Mouse (Mus musculus): ENCODE measurements around the gene Dhdds. TPM values are rescaled to one million over a fixed set of nuclear protein-coding genes. Genes with fewer than 3 reads are reported as not detected.
A peak's percentile ranks its signal among the peaks of the same experiment; 100 is the strongest.

Gene Dhdds
- polyA plus RNA-seq, 1 experiment from 2014 or later, result 30.9 TPM

DNA sequence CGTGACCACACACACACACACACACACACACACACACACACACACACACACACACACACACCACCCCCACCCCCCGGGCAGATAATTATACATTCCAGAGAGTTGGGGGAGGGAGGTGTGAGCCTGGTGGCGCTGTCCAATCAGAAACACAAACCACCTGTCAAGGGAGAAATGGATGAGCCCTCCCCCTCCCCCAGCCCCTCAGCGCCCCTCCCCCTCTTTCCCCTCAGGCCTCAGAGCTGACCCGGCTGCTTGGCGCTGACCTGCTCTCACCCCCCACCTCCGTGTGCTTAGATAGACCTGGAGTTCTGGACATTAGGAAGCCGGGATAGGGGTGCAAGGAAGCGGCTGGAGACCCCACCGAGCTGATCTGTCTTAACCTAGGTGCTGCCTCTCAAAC lies 18.5 kb upstream of the Dhdds start:
- peaks cover 8% of the 10 kb centered on the region; the same call in 1 of the 2 replicates for H3K4me1 ChIP-seq (replicated peaks; ENCODE audit: control insufficient read depth, insufficient read depth, low read length)
- peak overlapping the region; percentile 56 for H3K4me2 ChIP-seq
- H3K9me3 ChIP-seq (ENCODE audit: control insufficient read depth, low read length), result no peaks in the 10 kb centered on the region
- H3K36me3 ChIP-seq (ENCODE audit: control insufficient read depth, insufficient read depth, low read length), result no peaks in the 10 kb centered on the region
- ATAC-seq (replicated peaks; ENCODE audit: low FRiP score) (peak; percentile 40; the same call in 1 of the 2 replicates), DNase-seq (ENCODE audit: low spot score) (peak; percentile 54)
- H3K4me3 ChIP-seq (ENCODE audit: low read depth, low read length), result peak overlapping the region; percentile 27; the same call in 1 of the 2 replicates
- peak overlapping the region; percentile 37; the same call in 1 of the 2 replicates for H3K9ac ChIP-seq (ENCODE audit: low read depth, low read length)
- 3% methylated on average over 9 of the region's 10 CpGs for WGBS
- peaks cover 41% of the 10 kb centered on the region for H3K27me3 ChIP-seq (replicated peaks; ENCODE audit: control insufficient read depth, insufficient read depth, low read length)
- H3K27ac ChIP-seq (ENCODE audit: low read depth, low read length), result peak overlapping the region; percentile 75

DNA sequence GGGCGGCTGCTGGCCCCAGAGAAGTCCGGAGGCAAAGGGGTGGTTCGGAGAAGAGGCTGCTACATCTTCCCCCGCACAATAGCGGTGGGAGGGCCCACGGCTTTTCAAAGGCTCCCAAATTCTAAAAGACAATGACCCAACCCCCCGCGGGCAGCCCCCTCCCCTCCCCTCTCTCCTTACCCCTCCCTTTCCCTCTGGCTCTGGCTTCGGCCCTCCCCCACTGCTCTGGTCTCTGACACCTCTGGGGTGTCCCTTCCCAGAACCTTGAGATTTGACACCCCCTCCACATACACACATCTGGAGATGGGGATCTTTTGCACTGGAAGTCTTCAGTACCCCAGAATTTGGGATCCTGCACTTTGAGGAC lies 18.0 kb upstream of the Dhdds start, which contains the start of gene Lin28a:
Lin28a (minus strand) TSS at position 63 of the 367 bp plus-strand sequence.
- Histone ChIP-seq H3K9me3 (ENCODE audit: control insufficient read depth, low read length) (no peaks in the 10 kb centered on the region), H3K4me3 (ENCODE audit: low read depth, low read length) (peak within 1 kb of the TSS; percentile 51), H3K4me1 (replicated peaks; ENCODE audit: control insufficient read depth, insufficient read depth, low read length) (peaks cover 8% of the 10 kb centered on the region; the same call in 1 of the 2 replicates), H3K9ac (ENCODE audit: low read depth, low read length) (peak within 1 kb of the TSS; percentile 56), H3K27ac (ENCODE audit: low read depth, low read length) (peak within 1 kb of the TSS; percentile 75), H3K27me3 (replicated peaks; ENCODE audit: control insufficient read depth, insufficient read depth, low read length) (peaks cover 41% of the 10 kb centered on the region), H3K36me3 (ENCODE audit: control insufficient read depth, insufficient read depth, low read length) (no peaks in the 10 kb centered on the region), H3K4me2 (peak within 1 kb of the TSS; percentile 64)
- DNase-seq (ENCODE audit: low spot score) (no peak), ATAC-seq (replicated peaks; ENCODE audit: low FRiP score) (0 out of 2 replicates have a peak, but pooled peaks have one; percentile 11)
- WGBS, result 0% methylated on average over 9 of the region's 9 CpGs

DNA sequence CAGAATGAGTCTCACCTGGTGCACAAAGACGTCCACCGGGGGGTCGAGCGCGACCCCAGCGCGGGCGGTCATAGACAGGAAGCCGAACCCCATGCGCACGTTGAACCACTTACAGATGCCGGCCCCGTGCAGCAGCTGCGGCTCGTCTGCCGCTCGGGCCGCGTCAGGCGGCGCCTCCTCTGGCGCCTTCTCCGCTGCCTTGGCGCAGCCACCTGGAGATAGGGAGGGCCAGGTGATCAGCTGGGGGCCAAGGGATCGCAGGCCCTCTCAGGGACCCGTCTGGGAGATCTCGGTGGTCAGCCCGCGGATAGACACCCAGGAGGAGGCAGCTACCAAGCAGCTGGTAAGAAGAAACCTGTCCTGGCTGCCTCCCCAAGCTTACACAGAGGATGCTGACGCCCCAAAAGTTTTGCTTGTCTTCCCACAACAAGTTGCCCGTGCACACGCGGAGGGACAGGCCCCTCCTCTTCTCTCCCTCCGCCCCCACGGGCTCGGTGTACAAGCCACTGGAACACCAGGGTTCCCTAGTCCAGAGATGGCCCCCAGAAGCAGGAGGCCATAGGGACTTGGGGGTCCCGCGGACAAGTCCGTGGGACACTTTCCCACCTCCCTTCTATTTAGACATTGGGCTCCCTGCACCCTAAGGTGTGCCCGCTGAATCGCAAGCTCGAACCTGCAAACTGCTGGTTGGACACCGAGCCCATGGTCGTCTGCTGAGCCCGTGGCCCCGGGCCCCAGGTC lies 17.5 kb upstream of the Dhdds start:
- peak overlapping the region; percentile 56 for H3K9ac ChIP-seq (ENCODE audit: low read depth, low read length)
- DNase-seq (ENCODE audit: low spot score), result peak; percentile 57

DNA sequence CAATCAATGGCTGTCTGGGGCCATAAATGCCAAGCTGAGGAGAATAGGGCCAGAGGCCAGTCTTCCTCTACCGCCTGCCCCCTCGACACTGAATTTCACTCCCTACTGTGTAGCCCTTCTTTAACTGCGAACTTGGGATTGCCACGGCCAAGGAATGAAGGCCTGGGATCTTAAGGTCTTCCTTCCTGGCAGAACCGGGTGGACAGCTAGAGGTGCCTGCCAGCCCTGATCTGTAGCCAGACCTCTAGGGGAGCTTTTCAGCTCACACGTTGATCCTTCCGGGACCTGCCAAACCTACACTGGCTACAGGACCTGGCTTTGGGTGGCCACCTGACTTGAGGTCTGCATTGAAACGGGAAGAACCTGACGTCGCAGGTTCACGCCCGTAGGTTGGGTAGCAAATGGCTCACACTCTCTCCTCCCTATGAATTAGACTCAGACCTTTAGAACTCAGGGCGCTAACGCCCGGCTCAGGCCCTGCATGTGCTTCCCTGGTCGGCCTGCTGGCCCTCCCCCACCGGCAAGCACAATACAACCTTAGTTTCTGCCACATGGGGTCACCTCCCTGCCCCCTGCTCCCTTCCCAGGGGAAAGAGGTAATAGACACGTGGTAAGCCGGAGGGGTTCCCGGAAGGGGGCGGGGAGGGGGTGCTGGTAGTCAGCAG lies 16.6 kb upstream of the Dhdds start:
- Histone ChIP-seq H3K4me1 (replicated peaks; ENCODE audit: control insufficient read depth, insufficient read depth, low read length) (peaks cover 12% of the 10 kb centered on the region; the same call in 1 of the 2 replicates), H3K9ac (ENCODE audit: low read depth, low read length) (peak overlapping the region; percentile 10; the same call in 1 of the 2 replicates), H3K27ac (ENCODE audit: low read depth, low read length) (peak overlapping the region; percentile 73), H3K4me2 (peak overlapping the region; percentile 64), H3K9me3 (ENCODE audit: control insufficient read depth, low read length) (no peaks in the 10 kb centered on the region), H3K36me3 (ENCODE audit: control insufficient read depth, insufficient read depth, low read length) (no peaks in the 10 kb centered on the region), H3K4me3 (ENCODE audit: low read depth, low read length) (peak overlapping the region; percentile 51), H3K27me3 (replicated peaks; ENCODE audit: control insufficient read depth, insufficient read depth, low read length) (peaks cover 41% of the 10 kb centered on the region)
- 4% methylated on average over 21 of the region's 21 CpGs for WGBS
- peak; percentile 41 for DNase-seq (ENCODE audit: low spot score)
- ATAC-seq (replicated peaks; ENCODE audit: low FRiP score), result no peak

More for the DNA sequence above, 17.5 kb upstream of the Dhdds start:
- Histone ChIP-seq H3K4me2 (peak overlapping the region; percentile 64), H3K4me3 (ENCODE audit: low read depth, low read length) (peak overlapping the region; percentile 51), H3K27ac (ENCODE audit: low read depth, low read length) (peak overlapping the region; percentile 73), H3K36me3 (ENCODE audit: control insufficient read depth, insufficient read depth, low read length) (no peaks in the 10 kb centered on the region), H3K9me3 (ENCODE audit: control insufficient read depth, low read length) (no peaks in the 10 kb centered on the region), H3K27me3 (replicated peaks; ENCODE audit: control insufficient read depth, insufficient read depth, low read length) (peaks cover 41% of the 10 kb centered on the region), H3K4me1 (replicated peaks; ENCODE audit: control insufficient read depth, insufficient read depth, low read length) (peaks cover 8% of the 10 kb centered on the region; the same call in 1 of the 2 replicates)
- no peak for ATAC-seq (replicated peaks; ENCODE audit: low FRiP score)
- under 1% methylated on average over 46 of the region's 46 CpGs for WGBS

DNA sequence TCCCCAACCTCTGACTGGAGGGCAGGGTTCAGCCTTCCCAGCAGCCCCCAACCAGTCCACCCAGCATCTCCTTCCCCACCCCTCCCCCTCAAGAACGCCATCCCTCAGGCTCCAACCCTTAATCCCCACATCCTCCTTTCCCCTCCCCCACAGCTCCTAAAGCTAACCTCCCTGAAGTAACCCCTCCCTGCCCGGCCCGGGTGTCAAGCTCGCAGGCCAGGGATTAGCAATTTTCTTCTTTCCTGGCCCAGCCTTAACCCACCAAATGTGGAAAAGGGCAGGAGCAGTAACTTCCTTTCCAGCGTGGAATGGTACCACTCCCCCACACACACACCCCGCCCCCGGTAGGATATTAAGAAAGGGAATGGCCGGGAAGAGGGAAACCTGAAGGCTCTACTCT lies 16.0 kb upstream of the Dhdds start:
- peak overlapping the region; percentile 64 for H3K4me2 ChIP-seq
- DNase-seq (ENCODE audit: low spot score) (peak; percentile 50), ATAC-seq (replicated peaks; ENCODE audit: low FRiP score) (no peak)
- peaks cover 18% of the 10 kb centered on the region for H3K4me1 ChIP-seq (replicated peaks; ENCODE audit: control insufficient read depth, insufficient read depth, low read length)
- peaks cover 41% of the 10 kb centered on the region for H3K27me3 ChIP-seq (replicated peaks; ENCODE audit: control insufficient read depth, insufficient read depth, low read length)
- peak overlapping the region; percentile 73 for H3K27ac ChIP-seq (ENCODE audit: low read depth, low read length)
- H3K4me3 ChIP-seq (ENCODE audit: low read depth, low read length), result peak overlapping the region; percentile 51
- no peaks in the 10 kb centered on the region for H3K9me3 ChIP-seq (ENCODE audit: control insufficient read depth, low read length)
- H3K9ac ChIP-seq (ENCODE audit: low read depth, low read length), result peak overlapping the region; percentile 10; the same call in 1 of the 2 replicates
- H3K36me3 ChIP-seq (ENCODE audit: control insufficient read depth, insufficient read depth, low read length), result no peaks in the 10 kb centered on the region
- WGBS, result 3% methylated on average over 8 of the region's 8 CpGs

DNA sequence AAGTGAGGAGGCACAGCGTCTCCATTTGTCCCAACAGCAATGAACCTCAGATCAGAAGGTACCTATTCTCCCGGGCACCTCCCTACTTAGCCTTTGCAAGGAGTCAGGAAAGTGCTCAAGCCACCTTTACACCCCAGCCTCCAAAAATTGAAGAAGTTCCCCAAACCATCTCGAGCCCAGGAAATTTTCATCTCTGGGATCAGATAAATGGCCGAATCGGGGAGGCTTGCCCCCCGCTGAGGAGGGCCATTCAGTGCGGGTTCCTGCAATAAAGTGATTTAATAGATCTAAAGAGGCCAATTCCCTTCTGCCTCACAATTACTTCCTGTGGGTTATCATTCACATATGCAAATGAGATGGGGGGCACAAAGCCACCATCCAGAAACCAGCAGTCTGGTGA lies 15.5 kb upstream of the Dhdds start:
- H3K9ac ChIP-seq (ENCODE audit: low read depth, low read length), result no peak overlapping the region
- peaks cover 23% of the 10 kb centered on the region for H3K4me1 ChIP-seq (replicated peaks; ENCODE audit: control insufficient read depth, insufficient read depth, low read length)
- DNase-seq (ENCODE audit: low spot score), result no peak
- H3K4me2 ChIP-seq, result peak overlapping the region; percentile 64
- no peak overlapping the region for H3K27ac ChIP-seq (ENCODE audit: low read depth, low read length)
- no peaks in the 10 kb centered on the region for H3K36me3 ChIP-seq (ENCODE audit: control insufficient read depth, insufficient read depth, low read length)
- no peak overlapping the region for H3K4me3 ChIP-seq (ENCODE audit: low read depth, low read length)
- no peak for ATAC-seq (replicated peaks; ENCODE audit: low FRiP score)
- H3K27me3 ChIP-seq (replicated peaks; ENCODE audit: control insufficient read depth, insufficient read depth, low read length), result peaks cover 41% of the 10 kb centered on the region
- no peaks in the 10 kb centered on the region for H3K9me3 ChIP-seq (ENCODE audit: control insufficient read depth, low read length)
- WGBS, result 15% methylated on average over 7 of the region's 7 CpGs

DNA sequence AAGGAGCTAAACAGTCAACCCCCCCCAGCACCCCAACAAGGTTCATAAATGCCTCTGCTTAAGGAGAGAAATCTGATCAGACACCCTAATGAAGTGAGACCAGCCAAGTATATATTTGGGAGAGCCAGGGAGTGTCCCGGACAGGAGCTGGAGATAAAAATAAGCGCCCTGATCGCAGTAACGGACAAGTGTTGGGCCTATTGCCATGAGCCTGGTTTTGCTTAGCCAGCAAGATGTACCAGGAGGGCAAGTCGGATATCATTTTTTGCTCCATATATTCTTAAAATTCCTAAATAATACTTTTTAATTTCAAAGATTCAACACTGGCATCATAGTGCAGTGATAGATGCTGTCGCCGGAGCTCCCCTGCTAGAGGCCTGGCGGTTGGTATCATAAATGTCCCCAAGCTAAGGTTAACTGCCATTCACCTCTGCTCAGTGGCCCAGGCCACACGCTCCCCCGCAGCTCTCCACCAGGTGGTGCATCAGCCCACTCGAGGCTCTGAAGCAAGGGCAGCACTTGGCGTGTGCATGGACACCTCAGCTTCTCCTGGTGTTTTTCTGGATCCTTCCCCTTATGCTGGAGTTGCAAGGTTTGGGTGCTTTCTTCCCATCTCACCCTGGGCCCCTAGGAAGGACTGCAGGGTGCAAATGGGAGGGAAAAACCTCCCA lies 12.3 kb upstream of the Dhdds start:
- no peaks in the 10 kb centered on the region for H3K9me3 ChIP-seq (ENCODE audit: control insufficient read depth, low read length)
- H3K4me2 ChIP-seq, result no peak overlapping the region
- peaks cover 22% of the 10 kb centered on the region for H3K4me1 ChIP-seq (replicated peaks; ENCODE audit: control insufficient read depth, insufficient read depth, low read length)
- H3K27ac ChIP-seq (ENCODE audit: low read depth, low read length), result no peak overlapping the region
- DNase-seq (ENCODE audit: low spot score) (no peak), ATAC-seq (replicated peaks; ENCODE audit: low FRiP score) (no peak)
- no peak overlapping the region for H3K4me3 ChIP-seq (ENCODE audit: low read depth, low read length)
- WGBS, result 56% methylated on average over 12 of the region's 12 CpGs
- no peaks in the 10 kb centered on the region for H3K36me3 ChIP-seq (ENCODE audit: control insufficient read depth, insufficient read depth, low read length)
- H3K9ac ChIP-seq (ENCODE audit: low read depth, low read length), result no peak overlapping the region
- peaks cover 19% of the 10 kb centered on the region for H3K27me3 ChIP-seq (replicated peaks; ENCODE audit: control insufficient read depth, insufficient read depth, low read length)
